Mouse (Mus musculus) embryonic fibroblast, embryonic 13.5 days (primary cell): ENCODE results near the gene Twistnb. TPM values are rescaled to one million over a fixed set of nuclear protein-coding genes. Genes with fewer than 3 reads are reported as not detected.
A peak's percentile ranks its signal among the peaks of the same experiment; 100 is the strongest.

Experiments used
- H3K27ac ChIP-seq: 2 replicates; pipeline ENCODE4 v1.5.1; 2012; ENCODE audit warnings: low read length, control low read depth, inconsistent platforms; ENCODE audit not compliant: insufficient read depth
- H3K4me1 ChIP-seq: 2 replicates; pipeline ENCODE4 v1.6.1; 2011; ENCODE audit warnings: low read length; ENCODE audit not compliant: control insufficient read depth, insufficient read depth
- H3K4me3 ChIP-seq: 2 replicates; pipeline ENCODE4 v1.5.1; 2011; ENCODE audit warnings: mild to moderate bottlenecking, control low read depth, low read length; ENCODE audit not compliant: insufficient read depth
- CTCF ChIP-seq: IDR thresholded peaks from 2 replicates; pipeline ENCODE4 v1.5.1; 2011; ENCODE audit warnings: mild to moderate bottlenecking, control low read depth, low read length, moderate library complexity, borderline replicate concordance; ENCODE audit not compliant: insufficient read depth
- POLR2A ChIP-seq: IDR thresholded peaks from 2 replicates; pipeline ENCODE4 v1.6.1; 2011; ENCODE audit warnings: low read depth, mild to moderate bottlenecking, control low read depth, low read length, moderate library complexity
- polyA plus RNA-seq: library from polyadenylated mRNA; stranded (reverse); fragments of >200 nt; gene quantifications from 2 replicates; pipeline ENCODE4 v1.2.4, GENCODE M21; 2011; ENCODE audit warnings: low read depth; ENCODE audit not compliant: missing spikeins, insufficient read length

Gene Twistnb
- polyA plus RNA-seq = 16.2 and 24.3 TPM in 2 replicates

DNA sequence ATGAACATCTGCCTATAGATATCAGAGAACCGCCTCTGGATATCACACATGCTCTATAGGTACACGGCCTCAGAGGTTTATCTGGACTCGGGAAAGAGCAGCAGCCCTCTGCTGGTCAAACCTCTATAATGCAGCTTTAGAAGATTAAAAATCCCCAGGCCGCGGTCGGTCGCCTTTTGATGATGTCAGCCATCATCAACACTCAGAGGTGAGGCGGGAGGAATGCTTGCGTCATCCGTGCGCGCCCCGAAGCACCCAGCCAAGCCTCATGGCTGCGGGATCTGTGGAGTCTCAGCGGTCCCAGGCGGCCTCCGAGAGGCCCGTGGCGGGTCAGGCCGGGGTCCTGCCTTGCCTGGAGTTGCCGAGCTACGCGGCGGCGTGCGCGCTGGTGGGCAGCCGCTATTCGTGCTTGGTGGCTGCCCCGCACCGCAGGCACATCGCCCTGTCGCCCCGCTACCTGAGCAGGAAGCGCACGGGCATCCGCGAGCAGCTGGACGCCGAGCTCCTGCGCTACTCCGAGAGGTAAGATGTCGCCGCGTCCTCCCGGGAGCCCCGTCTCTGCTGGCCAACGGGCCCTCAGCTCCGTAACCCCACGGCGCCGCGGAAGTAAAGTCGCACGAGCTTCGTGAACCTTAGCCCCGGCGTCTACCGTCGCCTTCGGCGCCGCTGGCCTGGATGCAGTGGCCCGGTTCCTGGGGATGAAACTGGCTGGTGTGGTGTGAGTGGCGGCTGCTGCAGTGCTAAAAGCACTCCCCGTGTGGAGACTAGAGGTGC, at the start of gene Twistnb:
Gene Twistnb, plus strand, starts transcription at position 249 of the 774 bp plus-strand sequence.
- Histone ChIP-seq H3K4me3 (peak within 1 kb of the TSS; percentile 96), H3K4me1 (no peaks in the 10 kb centered on the region), H3K27ac (no peak within 1 kb of the TSS)
- TF ChIP-seq POLR2A = peak; percentile 79
- TF ChIP-seq CTCF = no peak

DNA sequence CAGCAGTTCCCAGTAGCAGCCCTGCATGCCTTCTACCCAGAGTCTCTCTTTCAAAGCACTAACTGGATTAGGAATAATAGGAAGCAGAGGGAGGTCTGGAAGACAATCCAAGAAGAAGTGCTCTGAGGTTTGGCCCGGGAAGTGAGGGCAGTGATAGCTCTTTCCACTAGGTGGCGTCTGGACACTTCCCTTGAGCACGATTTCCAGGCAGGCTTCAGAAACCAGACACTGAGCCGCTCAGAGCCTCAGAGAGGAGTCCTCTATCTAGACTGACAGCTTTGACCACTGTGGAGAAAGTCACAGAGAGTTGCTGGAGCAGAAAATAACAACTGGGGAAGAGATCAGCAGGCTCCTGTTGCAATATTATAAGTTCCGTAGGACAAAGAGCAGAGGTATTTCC, 40.6 kb upstream of the Twistnb start:
- no peak overlapping the region for H3K27ac ChIP-seq
- no peak overlapping the region for H3K4me3 ChIP-seq
- TF ChIP-seq POLR2A (no peak), CTCF (peak; percentile 86)
- no peaks in the 10 kb centered on the region for H3K4me1 ChIP-seq

DNA sequence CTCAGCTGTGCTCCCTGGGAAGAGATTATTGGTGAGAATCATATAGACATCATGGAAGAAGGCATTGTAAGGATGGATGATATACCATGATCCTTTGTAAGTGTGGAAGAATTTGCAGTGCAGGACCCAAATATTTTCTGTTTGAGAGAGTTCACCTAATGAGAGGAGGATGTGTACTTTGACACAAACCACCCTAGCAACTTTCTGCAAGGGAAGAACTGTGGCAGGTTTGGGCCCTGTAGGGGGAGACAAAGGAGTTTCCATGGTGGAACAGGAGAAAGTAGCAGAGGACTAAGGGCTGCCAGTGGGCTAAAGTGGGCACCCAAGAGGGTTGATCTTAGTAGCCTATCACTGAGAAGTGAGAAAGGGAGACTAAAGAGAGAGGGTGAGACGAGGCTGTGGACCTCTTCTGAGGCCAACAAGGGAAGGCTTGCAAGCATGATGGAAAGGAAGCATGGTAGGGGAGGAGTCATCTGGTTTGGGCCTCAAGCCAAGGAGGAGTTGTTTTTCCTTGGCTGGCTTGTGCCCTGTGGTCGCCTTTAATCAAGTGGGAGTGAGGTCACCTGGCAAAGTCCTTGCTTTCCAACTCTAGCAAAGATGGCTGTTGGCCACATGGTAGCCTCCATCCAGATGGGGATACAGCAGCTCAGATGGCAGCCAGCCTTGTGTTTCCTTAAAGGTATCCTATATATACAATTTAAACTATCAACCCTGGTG, 38.4 kb upstream of the Twistnb start:
- no peak overlapping the region for H3K4me3 ChIP-seq
- H3K27ac ChIP-seq = no peak overlapping the region
- TF ChIP-seq POLR2A (no peak), CTCF (no peak)
- H3K4me1 ChIP-seq = no peaks in the 10 kb centered on the region

DNA sequence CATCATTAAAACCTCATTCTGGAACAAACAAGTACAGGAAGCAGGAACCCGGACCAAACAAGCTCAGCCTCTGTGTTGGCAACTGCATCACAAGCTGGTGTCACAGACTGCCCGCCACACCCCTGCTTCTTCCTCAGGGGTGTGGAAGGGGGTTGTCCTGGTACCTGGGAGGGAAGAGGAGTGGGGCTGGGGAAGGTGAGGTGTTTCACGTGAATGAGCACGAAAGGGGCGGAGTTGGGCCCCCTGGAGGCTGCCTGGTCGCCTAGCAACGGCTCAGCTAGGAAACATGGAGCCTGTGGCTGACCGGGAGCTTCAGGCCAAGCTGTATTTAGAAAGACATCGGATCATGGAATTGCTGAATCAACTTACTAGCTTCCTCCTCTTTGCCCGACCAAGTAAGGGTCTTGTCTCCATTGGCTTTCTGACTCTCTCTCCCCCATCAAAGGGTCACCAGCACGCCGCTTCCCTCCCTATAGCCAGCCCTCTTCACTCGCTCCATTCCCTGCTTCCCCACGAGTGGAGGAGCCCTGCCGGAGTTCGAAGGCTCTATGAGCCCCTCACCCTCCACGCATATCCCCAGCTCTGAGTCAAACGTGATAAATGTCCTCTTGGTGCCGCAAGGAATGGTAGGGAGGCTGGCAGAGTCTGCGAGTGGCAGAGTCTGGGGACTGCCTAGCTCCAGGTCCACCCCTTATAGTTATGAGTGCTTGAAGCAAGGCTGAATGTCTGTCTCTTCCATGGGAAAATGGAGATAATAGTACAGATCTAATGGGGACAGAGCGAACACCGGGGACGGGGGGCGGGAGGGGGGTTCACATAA, 34.4 kb upstream of the Twistnb start, which contains the start of gene Efcab10:
Gene Efcab10, plus strand, starts transcription at position 51 of the 820 bp plus-strand sequence.
- no peak within 1 kb of the TSS for H3K27ac ChIP-seq
- H3K4me1 ChIP-seq = no peaks in the 10 kb centered on the region
- TF ChIP-seq CTCF = no peak
- TF ChIP-seq POLR2A = no peak
- H3K4me3 ChIP-seq = no peak within 1 kb of the TSS

DNA sequence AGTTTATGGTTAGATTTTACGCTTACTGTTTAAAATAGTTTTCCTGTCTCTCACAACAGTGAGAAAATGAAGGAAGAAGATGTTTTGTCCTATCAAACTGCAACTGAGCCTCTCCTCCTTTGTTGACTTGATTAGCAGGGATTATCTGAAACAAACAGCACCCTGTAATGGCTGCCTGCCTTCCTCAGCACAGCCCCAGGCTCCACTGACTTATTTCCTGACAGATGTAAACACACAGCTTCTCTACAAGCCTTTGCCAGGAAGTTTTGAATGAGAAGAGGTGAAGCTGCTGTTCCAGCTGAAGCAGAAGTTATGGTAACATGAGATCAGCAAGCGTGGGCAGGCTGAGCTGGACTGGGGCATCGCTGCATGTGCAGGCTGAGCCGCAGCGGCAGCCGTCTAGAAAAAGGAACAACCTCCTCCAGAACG, 26.2 kb upstream of the Twistnb start:
- Histone ChIP-seq H3K27ac (no peak overlapping the region), H3K4me3 (no peak overlapping the region), H3K4me1 (no peaks in the 10 kb centered on the region)
- TF ChIP-seq POLR2A (no peak), CTCF (no peak)

DNA sequence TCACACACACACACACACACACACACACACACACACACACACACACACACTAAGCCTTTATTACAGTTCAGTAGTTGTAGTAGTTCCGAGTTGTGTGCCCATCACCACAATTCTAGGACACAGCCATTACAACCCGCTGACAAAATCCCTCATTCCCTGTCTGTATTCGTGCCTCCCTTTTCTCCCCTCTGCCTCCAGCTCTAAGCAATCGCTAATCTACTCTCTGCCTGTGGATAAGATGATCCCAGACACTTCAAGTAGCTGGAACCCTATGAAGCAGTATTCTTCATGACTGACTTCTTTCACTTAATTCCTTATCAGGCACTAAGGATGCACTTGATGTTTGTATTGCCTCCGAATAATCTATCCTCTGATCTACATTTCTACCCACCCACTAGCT, 24.4 kb upstream of the Twistnb start:
- H3K4me1 ChIP-seq = no peaks in the 10 kb centered on the region
- TF ChIP-seq POLR2A = no peak
- TF ChIP-seq CTCF = no peak
- H3K4me3 ChIP-seq = no peak overlapping the region
- H3K27ac ChIP-seq = no peak overlapping the region

DNA sequence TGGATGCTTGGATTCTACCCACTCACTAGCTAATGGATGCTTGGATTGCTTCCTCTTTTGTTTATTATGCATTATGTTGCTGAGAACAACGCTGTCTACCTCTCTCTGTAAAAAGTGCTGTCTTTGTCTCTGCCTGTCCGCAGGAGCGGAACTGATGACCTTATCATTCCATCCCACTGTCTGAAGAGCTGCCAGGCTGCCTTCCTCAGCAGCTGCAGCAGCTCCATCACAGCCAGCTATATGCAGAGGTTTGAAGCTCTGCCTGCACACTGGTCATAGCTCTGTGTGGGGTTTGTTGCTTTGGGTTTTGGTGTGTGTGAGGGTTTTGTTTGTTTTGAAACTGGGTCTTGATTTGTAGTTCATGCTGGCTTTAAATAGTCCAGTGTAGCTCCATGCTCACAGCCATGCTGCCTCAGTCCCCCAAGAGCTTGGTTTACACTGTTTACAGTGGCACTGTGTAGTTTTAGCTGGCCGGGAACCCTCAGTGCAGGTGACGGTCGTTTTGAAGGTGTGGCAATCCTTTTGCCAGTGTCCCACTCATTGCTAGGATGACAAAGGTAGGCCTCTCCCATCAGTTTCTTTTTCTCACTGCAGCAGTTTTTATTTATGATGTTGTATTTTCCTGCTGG, 23.9 kb upstream of the Twistnb start:
- TF ChIP-seq POLR2A (no peak), CTCF (no peak)
- Histone ChIP-seq H3K4me3 (no peak overlapping the region), H3K4me1 (no peaks in the 10 kb centered on the region), H3K27ac (no peak overlapping the region)

DNA sequence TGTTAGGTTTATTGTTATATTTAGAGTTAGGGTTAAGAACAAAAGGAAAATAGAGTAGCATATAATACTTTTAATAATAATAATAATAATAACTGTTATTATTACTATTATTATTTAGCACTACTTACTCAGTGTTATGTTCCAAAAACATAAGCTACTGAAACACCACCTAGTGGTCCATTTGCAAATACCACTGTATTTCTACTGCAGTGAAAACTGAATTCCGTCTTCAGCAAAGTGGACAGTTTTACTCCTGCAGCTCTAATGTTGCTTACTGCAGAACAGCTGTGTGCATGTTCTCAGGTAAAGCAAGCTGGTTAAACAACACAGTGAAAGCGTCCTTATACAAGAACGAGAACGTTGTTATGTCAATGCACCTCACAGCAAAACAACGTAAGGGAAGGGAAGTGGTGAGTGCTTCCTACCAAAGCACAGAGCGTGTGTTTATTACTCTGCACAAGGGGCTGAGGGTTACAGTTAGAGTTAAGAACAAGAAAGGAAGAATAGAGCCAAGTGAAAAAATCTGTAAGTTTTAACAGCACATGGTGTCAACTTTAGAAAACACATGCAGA, 17.8 kb upstream of the Twistnb start:
- Histone ChIP-seq H3K4me1 (no peaks in the 10 kb centered on the region), H3K4me3 (no peak overlapping the region)
- TF ChIP-seq POLR2A (no peak), CTCF (no peak)

DNA sequence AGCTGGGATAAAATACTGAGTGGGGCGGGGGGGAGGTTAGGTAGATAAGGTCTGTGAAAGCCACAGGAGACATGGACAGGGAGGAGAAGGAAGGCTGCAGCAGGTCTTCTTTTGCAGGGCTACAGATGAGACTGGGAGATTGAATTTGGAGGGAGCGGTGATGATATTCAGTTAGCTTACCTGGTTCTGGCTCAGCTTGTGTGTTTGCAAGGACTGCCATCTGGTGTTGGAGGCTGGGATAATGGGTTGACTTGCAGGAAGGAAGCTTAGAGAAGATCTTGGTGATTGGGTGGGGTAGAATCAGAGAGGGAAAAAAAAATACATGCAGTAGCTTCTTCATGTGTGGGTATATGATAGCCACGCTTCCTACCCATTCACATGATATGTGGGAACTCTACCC, 5.1 kb upstream of the Twistnb start:
- Histone ChIP-seq H3K4me3 (no peak overlapping the region), H3K4me1 (no peaks in the 10 kb centered on the region), H3K27ac (no peak overlapping the region)
- TF ChIP-seq POLR2A (no peak), CTCF (peak; percentile 46; the same call in 1 of the 2 replicates)

More for the DNA sequence above, 17.8 kb upstream of the Twistnb start:
- no peak overlapping the region for H3K27ac ChIP-seq
